Mouse (Mus musculus) liver, postnatal 0 days (tissue): ENCODE results near the gene Cd19.

Experiments used
- CTCF ChIP-seq: sonication (generic); IDR thresholded peaks from 2 replicates; pipeline ENCODE4 v1.5.1; 2016; ENCODE audit warnings: antibody characterized with exemption, low read depth
- EP300 ChIP-seq: IDR thresholded peaks from 2 replicates; pipeline ENCODE4 v1.6.1; 2016; ENCODE audit warnings: antibody characterized with exemption, low read depth, mild to moderate bottlenecking

GRCm38 (mm10) chr7:126411061-126411460, 3.6 kb downstream of the Cd19 start:
- TF ChIP-seq EP300 (no peak), CTCF (no peak)
